Mouse (Mus musculus) megakaryocyte progenitor cell, adult 5-6 weeks (primary cell): ENCODE results near the gene Setd3. TPM values are rescaled to one million over a fixed set of nuclear protein-coding genes. Genes with fewer than 3 reads are reported as not detected.
A peak's percentile ranks its signal among the peaks of the same experiment; 100 is the strongest.

ENCODE experiments used
- ATAC-seq: replicated peaks from 2 replicates; pipeline ENCODE4 v1.8.0; 2016; ENCODE audit warnings: mild to moderate bottlenecking, moderate TSS enrichment, inconsistent platforms; ENCODE audit not compliant: poor library complexity
- total RNA-seq, 2 experiments: library from RNA; stranded (forward) in 1 of 2; stranded (reverse) in 1 of 2; fragments of 157-497, 149-512 nt in 1 of 2; fragments of 200-1000 nt in 1 of 2; gene quantifications; 2 replicates each; pipeline versions ENCODE4 v1.2.3 to v1.2.4; 2015 to 2017

The Setd3 gene
- total RNA-seq (2015) (44.5 and 46.6 TPM in 2 replicates), total RNA-seq (2017) (78.3 and 87.6 TPM in 2 replicates)

DNA sequence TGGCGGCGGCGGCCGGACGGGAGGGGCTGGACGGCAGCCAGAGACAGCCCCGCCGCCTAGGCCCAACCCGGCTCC is at the start of gene Setd3:
Gene Setd3 (minus strand): TSS at position 69 of the 75 bp plus-strand sequence.
- ATAC-seq, result no peak

DNA sequence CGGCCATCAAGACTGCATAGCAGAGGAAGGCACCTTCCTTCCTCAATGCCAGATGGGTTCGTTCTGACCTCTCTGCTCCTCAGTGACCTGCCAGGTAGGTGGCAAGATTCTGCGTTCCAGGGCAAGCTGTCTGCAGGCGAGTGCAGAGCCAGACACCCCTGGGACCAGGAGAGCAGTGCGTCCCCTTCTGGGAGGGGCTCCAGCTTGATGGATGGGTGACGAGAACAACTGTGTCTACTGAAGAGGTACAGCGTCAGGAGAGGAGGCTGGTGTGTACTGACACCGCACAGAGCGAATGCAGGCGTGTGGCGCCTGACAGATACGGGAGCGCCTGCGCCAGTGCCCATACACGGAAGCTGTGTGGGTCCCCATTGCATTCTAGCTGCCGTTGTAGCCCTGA is 48.4 kb upstream of the Setd3 start:
- no peak for ATAC-seq

DNA sequence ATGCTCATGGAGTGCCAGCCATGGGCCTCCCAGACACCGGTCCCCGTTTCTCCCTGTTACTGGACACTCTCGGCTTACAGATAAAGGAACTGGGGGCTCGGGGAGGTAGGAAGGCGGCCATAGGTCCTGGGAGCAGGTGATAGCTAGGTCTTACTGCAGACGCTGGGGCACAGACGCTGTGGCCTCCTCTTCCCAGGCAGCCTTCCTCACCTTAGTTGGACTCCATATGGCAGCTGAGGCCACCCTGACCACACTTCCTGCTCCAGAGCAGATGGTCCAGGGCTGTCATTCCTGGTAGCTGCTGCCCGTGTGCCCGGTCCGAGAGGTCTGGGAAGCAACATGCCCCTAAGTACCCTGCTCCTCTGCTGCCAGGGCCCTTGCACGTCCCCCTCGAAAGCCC is 47.8 kb upstream of the Setd3 start:
- no peak for ATAC-seq

DNA sequence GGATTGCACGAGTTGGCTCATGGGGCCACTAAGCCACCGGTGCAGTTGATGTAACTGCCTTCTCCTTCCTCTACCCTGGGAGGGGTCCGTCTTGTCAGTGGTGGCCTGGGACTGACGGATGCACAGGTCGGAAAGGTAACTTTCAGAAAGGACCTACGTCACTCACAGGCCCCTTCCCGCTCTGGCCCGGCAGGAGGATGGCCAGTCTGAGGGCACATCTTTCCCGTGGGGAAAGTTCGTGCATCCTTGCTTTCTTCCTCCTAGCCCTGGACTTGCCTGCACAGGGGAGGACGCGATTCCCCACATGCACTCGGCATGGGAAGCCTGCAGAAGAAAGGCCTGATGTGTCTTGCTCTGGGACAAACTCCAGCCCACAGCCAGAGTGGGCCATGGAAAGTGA is 47.1 kb upstream of the Setd3 start:
- no peak for ATAC-seq

DNA sequence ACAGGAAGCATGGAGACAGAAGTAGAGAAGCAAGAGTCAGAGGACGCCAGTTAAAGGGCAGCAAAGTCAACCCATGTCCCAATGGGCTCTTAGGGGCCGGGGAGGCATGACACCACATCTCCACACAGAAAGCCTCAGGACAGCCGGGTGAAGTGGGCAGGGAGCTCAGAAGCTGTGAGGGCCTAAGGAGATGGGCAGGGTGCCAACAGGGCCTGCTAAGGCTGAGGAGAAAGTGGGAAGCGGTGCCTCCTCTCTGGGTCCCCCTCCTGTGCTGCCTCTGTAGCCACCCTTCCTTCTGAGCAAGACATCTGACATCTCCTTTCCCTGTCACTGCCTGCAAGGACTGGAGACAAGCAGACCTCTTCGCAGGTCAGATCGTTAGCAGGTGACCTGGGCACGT is 46.7 kb upstream of the Setd3 start:
- ATAC-seq, result no peak

DNA sequence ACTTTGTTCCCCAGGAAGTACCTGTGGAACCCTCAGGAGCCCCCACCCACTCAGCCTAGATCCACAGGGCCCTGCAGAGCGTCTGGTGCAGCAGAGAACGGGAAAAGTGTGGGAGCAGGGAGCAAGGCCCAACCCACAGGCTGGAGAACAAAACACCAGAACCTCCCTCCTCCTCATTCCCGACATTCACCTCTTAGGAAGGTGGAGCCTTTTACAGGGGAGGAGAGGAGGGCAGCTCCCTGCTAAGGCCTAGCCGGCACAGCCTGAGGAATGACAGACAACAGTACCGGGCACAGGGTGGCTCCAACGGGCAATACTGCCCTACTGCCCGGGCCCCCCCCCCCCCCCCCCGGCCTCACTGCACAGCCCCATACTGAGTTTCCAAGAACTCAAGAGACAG is 44.2 kb upstream of the Setd3 start:
- no peak for ATAC-seq

DNA sequence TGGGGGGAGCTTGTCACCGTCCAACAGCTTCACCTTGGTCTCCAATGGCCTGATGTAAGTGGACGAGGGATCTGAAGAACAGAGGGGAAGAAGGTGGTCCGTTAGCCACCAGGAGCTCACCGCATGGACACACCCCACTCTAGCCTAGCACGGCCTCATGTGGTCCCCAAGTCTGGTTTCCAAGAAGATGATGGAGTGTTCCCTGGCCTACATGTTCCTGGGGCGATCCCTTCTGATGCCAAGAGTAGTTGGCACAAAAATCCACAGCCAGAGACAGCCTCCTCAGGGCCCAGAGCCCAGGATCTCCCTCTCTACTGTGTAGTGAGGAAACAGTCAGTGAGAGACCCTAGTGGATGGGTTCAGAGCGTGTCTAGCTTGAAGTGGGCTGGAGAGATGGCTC is 42.6 kb upstream of the Setd3 start:
- ATAC-seq, result no peak

DNA sequence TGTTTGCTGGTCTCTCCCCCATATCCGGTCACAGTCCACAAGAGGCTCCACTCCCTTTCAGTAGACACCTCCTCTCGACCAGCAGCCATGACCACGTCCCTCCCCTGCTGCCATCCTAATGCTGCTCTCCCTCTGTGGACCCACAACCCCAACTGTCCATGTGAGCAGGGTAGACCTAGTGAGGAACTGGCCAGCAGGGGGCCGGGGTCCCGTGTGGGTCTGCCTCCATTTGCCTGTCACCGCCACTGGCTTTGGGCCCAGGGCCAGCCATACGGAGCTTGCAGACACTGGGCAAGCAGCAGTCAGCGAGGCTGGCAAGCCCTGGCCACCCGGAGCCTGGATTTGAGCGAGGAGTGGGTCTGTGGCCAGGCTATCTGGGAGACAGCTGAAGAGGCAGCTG is 42.1 kb upstream of the Setd3 start:
- ATAC-seq, result peak; percentile 21; the same call in 1 of the 2 replicates

DNA sequence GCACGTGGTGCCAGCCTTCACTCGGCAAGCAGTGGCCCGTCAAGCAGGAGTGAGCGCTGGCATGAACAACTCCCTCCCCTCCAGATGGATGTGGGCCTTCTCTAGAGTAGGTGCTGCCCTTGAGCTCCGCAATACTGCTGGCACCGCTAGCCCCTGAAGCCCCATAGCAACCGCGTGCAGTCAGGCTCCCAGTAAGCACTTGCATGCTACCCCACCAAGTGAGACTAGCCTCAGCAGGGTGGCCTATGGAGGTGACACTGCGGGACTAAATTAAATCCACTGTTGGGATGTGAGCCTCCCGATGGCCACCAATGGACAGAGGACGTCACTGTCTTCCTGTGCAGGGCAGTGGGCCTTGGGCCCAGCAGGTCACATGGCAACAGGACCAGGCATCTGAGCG is 41.5 kb upstream of the Setd3 start:
- ATAC-seq, result no peak

DNA sequence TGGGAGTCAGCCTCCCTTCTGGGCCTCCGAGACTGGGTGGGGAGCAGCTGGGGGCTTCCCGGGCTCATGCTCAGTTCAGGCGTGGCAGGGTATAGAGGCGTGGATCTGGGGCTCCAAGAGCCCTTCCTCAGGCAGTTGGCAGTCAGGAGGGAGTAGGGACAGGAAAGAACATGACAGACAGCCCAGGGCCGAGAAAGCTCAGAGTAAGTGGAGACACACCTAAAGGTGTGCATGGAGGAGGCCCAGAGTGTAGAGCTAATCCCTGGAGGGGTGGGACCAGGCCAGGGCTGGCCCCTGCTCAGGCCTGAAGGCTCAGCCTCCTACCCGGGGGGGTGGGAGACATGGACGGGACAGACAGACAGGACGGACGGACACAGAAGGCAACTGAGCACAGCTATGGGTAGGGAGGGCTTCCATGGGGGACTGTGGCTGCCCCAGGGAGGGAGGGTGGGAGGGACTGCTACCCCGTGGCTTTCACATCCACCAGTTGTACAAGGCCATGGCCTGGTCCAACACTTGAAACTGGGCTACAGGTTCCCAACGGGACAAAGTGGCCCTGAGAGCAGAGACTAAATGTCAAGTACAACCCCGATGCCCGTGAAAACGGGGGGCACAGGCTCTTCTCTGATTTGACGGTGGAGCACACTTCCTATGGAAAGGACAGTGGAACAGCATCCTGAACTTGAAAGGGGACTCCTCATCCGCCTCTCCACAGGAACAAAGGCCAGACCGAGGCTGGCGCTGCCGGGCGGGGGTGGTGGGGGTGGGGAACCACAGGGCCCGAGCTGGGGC is 40.9 kb upstream of the Setd3 start:
- ATAC-seq, result no peak

DNA sequence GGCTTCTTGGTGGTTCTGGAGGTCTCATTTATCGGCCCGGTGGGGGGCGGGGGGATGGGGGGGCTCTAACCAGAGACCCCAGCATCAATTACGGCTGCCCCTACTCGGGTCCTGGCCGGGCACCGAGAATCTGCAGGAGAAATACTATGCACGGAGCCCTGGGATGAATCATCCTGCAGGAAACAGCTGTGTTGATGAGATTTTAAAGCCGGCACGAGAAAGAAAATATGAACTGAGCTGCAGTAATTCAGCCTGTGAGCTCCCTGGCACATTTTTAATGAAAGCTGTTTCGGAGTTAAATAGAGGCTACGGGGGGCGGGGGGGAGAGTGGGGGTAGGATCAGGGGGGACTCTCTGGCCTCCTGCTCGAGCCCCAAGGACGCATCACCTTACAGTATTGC is 40.0 kb upstream of the Setd3 start:
- ATAC-seq, result no peak

DNA sequence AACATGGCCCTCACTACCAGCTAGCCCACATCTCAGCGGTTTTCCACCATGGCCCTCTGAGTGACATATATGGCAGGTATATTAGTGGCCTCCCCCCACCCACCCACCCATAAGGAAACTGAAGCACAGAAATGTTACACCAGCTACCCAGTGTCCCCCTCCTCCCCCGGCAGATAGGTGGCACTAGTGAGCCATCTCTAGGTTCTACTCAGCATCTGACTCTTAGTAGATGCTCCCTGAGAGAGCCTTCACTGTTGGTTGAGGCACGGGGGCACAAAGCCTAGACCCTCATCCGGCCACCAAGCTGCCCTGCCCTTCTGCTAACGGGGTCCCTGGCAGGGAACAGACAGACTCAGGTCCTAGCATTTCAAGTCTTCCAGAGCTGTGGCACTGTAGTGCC is 38.5 kb upstream of the Setd3 start:
- peak; percentile 81 for ATAC-seq

DNA sequence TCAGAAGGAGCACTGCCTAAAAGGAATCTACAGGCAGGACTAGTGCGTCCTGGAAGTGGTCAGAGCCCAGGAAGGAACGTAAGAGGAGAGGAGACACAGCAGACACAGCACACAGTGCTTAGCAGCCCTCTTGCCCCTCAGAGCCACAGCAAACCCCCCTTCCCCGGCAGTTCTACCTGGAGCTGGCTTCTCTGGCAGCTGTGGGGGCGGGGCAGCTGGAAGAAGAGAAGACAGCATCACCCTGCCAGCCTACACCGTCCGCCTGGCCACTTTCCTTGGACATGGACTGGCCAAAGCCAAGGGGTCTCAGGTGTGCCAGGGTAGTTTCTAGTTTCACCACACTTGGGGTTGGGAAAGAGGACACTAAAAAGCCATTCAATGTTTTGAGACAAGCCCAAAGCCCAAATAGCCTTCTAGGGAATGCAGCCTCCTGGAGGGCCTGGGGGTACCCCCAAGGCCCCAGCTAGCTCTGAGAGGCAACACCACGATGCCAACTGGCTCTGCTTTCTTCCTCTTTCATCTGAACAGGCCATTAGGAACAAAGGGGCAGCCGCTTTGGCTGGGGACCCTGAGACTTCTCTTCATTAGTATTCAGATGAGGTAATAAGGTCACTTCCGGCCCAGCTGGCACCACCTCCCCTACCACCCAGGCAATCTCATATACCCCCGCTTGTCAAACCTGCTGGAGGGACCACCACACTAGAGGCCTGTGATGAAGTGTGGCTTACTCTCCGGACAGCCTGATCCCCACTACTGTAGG is 37.7 kb upstream of the Setd3 start:
- ATAC-seq, result no peak

DNA sequence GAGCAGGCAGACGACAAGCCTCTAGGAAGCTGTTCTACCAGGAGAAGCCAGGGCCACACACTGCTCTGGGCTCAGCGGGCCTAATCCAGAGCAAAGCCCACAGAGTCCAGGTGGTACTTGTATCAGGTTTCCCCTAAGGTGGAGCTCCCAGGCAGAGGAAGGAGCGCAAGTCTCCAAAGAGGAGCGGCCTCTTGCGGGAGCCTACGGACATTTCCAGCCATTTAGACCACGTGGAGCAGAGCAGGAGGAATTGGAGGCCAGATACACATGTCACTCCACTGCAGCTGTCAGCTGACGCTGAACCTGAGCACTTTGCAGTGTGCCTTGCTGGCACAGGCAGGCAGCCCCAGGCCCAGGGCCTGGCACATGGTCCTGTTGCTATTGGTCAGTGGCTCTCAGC is 36.0 kb upstream of the Setd3 start:
- ATAC-seq, result no peak

DNA sequence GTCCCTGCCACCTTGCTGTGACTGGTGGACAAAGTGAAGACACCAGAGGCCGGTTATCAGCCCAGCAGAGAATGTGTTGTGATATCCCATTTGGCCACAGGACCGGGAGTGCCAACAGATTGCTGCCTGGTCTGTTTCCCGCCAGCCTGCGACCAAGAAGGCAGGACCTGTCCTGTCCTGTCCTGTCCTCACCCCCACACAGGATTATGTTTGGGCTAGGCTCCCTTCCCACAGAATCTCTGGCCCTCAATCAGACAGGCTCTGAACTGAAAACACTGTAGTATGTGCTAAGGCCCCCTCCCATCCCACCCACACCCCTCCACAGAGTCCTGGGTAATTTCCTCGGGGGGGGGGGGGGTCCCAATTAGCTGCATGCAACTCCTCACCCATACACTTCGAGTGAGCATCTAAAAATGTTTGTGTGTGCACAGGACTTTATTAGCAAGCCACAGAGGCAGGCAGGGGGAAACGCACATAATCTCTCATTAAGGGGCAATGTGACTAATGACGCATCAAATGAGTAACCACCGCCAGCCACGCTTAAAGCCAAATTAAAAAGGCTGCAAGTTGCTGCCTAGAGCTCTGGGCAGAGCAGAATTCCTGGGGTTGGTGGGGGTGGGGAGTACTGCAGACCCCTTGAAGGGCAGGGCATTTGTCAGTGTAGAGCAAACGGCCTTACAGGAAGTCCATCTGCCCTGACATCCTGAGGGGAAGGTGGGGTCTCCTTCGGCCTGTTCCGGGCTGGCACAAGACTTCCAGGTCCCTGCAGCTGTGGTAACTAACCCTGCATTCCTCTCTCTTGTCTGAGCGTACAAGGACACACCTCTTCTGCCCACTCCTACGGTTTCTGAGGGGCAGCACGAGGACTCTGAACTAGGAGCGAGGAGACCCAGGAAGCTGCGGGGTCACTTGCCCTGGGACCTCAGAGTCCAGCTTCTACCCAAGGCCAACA is 34.3 kb upstream of the Setd3 start:
- no peak for ATAC-seq

DNA sequence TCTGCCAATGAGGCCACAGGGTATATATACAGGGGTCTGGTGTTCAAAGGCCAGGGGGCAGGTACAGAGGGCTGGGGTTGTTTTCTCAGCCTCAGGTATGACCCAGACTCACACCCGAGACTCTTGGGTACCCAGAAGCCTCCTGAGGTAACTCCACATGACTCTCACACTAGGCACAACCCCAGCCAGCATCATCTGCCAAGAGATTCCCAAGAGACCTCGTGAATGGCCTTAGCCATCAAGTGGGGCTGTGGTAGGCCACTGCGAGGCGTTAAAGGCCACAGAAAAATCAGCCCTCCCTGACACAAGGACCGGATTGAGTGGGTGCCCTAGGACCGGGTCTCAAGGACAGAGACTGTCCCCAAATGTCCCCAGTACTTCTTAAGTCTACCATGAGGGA is 33.4 kb upstream of the Setd3 start:
- no peak for ATAC-seq

DNA sequence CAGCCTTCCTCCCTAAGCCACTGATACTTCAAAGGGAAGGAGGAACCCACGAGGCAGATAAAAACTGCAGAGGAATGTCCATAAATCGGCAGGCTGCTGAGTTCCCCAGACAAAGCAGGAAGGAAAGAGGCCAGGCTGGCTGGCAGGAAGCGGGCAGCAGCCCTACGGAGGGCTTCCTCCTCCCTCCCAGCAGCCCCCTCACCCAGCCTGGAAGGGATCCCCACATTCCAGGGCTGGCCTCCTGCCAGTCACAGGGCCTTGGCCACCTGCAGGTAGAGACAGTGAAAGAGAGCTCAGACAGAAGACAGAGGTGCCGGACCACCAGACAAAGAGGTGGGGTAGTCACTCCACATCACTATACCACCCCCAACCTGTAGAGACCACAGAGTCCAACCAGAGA is 33.0 kb upstream of the Setd3 start:
- ATAC-seq, result peak; percentile 11; the same call in 1 of the 2 replicates

DNA sequence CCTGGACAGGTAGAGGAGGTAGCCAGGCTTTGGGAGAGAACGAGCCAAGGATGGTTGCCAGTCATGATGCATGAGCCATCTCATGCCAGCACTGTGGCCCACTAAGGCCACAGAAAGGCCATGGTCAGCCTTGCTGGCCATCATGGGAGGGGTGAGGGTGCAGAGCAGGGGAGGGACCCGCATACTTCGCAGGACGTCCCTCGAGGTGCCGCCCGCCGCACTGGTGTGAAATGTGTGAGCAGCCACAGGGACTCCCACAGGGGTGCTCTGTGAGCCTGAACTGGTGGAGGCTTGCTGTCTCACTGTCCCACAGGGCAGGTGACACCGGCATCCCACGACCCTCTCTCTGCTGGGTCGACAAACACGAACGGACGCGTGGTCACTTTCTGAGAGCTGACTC is 31.5 kb upstream of the Setd3 start:
- ATAC-seq, result no peak

DNA sequence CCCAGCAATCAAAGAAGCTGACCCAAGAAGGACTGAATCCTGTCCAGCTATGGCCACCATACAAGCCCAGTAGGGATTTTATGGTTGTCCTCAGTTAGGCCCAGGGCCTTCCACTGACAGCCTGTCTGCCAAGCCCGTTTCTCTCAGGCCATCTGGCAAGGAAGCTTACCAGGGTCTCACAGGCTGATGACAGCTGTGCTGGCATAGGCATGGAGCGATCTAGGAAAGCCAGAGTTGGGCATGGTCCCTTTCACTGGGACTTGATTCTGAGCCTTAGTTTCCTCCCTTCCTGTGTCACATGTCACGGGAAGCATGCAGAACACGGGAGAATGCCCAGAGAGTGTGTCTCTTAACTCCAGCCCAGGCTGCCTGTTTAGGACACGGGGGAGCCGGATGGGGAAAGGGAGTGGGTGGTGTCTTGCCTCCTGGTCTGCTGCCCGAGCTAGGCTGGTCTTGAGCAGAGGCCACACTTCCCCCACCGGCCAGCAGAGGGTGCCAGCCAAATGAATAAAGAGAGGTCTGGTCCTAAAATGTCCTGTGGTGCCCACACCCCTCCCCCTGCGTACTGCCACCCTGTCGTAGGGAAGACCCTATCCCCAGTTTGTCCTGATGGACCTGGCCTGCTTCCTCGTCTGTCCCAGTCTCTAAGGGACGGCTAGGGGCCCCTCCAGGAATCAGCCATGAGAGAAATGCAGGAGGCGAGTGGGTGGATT is 29.8 kb upstream of the Setd3 start:
- peak; percentile 73 for ATAC-seq

DNA sequence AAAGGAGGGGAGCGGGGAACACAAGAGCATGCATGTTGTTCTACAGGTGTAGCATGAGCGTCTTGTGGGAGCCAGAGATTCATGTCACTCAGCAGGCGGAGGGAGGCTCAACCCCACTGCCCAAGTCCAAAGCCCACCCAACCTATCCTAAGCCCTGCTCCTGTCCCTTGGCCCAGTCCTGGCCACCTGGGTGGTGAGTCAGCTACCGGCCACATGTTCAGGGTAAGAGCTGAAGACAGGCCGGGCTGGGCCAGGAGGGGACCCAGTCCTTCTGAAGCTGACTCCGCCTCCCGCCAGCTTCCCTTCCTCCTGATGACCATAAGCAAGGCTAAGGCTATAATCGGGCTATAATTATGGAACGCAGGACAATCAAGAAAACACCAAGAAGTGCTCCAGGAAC is 29.1 kb upstream of the Setd3 start:
- no peak for ATAC-seq

DNA sequence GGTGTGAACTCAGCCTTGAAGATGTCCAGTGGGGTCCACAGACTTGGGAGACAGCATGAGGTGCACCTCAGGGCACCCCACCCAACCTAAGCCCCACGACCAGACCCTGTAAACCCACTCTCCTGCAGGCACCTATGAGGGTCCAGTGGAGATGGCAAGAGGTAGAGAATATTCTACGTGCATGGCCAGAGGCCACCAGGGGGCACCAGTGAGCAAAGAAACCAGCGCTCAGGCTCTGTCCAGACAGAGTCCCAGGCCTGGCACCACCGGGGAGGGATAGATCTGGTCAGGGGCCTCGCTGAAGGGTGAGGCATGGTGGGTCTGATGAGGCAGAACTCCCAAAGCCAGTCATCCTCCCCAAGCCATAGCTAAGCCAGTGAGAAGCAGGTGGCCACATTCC is 27.5 kb upstream of the Setd3 start:
- peak; percentile 82 for ATAC-seq
